Mouse (Mus musculus): Measurements from ENCODE around the gene Kcnk6. TPM values are rescaled to one million over a fixed set of nuclear protein-coding genes. Genes with fewer than 3 reads are reported as not detected.

Kcnk6 gene
- 0.41 and 1.2 TPM in 2 replicates for polyA plus RNA-seq (2014; fragmentation: Nextera tagmentation; extraction: Ambion mirVana)

DNA sequence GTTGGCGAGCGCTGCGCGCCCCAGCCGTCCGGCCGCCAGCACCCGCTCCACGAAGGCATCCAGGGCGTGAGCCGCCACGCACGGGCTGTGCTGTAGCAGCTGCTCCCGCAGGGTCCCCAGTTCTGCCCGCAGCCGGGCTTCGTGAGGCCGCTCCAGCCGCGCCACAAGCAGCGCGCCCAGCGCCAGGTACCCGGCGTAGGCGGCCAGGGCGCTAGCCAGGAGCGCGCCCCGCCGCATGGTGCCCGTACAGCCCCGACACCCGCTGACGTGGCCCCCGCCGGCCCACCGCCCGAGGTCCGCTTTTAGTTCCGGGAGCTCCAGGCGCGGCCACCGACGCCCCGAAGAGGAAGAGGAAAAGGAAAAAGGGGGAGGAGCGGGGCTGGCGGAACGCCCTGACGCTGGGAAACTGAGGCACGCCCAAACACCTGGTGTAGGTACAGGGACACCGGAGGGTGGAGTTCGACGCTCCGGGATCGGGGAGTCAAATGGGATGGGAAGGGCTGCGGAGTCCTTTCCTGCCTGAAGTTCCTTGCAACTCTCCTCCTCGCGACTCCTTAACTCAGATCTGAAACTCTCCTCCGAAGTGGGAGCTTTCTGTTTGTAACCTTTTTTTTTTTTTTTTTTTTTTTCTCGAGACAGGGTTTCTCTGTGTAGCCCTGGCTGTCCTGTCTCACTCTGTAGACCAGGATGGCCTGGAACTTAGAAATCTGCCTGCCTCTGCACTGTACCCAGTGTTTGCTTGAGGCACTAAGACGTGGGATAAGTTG, at the start of gene Kcnk6:
Kcnk6 (minus strand) TSS at position 269 of the 767 bp plus-strand sequence.
- no peak for ATAC-seq (ENCODE audit: insufficient read depth, low FRiP score, low TSS enrichment)
- H3K4me3 ChIP-seq (ENCODE audit: low read depth, low read length), result peak within 1 kb of the TSS; percentile 46

DNA sequence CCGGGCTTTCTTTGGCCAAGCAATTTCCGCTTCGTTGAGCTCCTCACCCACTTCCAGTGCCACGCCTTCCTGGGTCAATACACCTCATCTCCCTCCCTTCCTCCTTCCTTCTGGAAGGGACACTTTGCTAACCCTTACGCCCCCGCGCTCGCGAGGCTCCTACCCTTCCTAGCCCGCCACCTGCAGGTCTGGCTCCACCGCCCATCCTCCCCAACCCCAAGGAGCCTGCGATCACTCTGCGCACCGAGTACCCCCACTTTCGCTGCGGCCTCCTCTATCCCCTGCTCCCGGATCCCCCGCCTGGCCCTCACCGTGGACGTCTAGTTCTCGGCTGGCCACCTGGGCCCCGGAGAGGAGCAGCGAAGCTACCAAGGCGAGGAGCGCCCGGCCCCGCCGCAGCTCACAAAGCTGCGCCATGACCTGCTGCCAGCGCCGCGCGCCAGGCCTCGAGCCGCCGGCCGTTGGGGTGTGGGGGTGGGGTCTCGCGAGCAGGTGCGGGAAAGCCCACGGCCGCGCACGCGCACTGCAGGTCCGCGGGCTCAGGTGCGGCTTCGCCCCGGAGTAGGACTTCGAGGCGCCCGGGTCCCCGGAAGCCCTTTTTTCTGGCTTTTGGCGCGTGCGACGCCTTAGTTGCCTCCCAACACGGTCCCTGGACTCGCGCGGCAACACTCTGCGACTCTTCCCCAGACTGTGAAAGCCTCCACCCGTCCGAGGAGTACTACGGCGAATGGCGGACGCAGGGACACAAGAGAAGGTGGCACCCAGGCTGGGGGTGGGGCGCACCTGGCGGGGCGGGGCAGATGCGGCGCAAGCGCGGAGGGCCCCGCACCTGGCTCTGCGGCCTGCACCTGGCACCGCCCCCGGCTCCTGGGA, 49.1 kb upstream of the Kcnk6 start, which contains the start of gene Spint2:
Spint2 (minus strand) TSS at position 712 of the 873 bp plus-strand sequence.
- Histone ChIP-seq H3K27me3 (ENCODE audit: control insufficient read depth, insufficient read depth, low read length) (peaks cover 22% of the 10 kb centered on the region), H3K4me1 (ENCODE audit: control insufficient read depth, insufficient read depth, low read length) (peaks cover 7% of the 10 kb centered on the region), H3K9me3 (ENCODE audit: control insufficient read depth, low read length) (no peaks in the 10 kb centered on the region), H3K27ac (ENCODE audit: low read depth, low read length) (no peak within 1 kb of the TSS), H3K4me3 (ENCODE audit: low read depth, low read length) (peak within 1 kb of the TSS; percentile 49), H3K9ac (ENCODE audit: low read length) (peak within 1 kb of the TSS; percentile 64), H3K36me3 (ENCODE audit: control insufficient read depth, insufficient read depth, low read length) (no peaks in the 10 kb centered on the region), H3K4me2 (ENCODE audit: low read depth) (peak within 1 kb of the TSS; percentile 99)
- ATAC-seq (ENCODE audit: insufficient read depth, low FRiP score, low TSS enrichment) (no peak; the same call in 1 of the 2 replicates), DNase-seq (ENCODE audit: low spot score) (peak; percentile 63)
- WGBS, result under 1% methylated on average over 80 of the region's 80 CpGs

More for the DNA sequence above, at the start of gene Kcnk6:
- Histone ChIP-seq H3K4me1 (ENCODE audit: control insufficient read depth, insufficient read depth, low read length) (no peaks in the 10 kb centered on the region), H3K36me3 (ENCODE audit: control insufficient read depth, insufficient read depth, low read length) (no peaks in the 10 kb centered on the region), H3K9ac (ENCODE audit: low read length) (peak within 1 kb of the TSS; percentile 48), H3K27ac (ENCODE audit: low read depth, low read length) (no peak within 1 kb of the TSS), H3K9me3 (ENCODE audit: control insufficient read depth, low read length) (no peaks in the 10 kb centered on the region), H3K27me3 (ENCODE audit: control insufficient read depth, insufficient read depth, low read length) (peaks cover 22% of the 10 kb centered on the region), H3K4me2 (ENCODE audit: low read depth) (peak within 1 kb of the TSS; percentile 77)
- no peak for DNase-seq (ENCODE audit: low spot score)
- WGBS, result 2% methylated on average over 61 of the region's 62 CpGs

DNA sequence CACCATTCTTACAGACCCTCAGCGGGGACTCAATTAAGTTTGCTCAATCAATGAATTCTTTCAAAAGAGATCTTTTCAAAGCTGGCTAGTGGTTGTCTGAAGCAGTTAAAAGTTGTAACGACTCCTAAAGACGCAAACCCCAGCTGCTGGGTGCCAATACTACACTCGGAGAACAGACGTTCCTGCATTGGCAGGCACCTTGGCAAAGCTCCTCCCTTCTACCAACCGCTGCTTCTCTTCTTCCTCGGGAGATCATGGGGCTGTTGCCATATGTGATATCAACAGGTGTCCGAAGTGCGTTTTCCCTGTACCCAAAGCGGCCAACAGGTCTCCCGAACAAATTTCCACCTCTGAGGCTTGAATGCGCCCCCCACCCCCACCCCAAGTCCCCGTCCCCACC, 48.5 kb upstream of the Kcnk6 start:
- ATAC-seq (ENCODE audit: insufficient read depth, low FRiP score, low TSS enrichment) (no peak), DNase-seq (ENCODE audit: low spot score) (no peak)
- WGBS, result 13% methylated on average over 13 of the region's 13 CpGs
- Histone ChIP-seq H3K4me2 (ENCODE audit: low read depth) (peak overlapping the region; percentile 99), H3K4me3 (ENCODE audit: low read depth, low read length) (peak overlapping the region; percentile 49), H3K27me3 (ENCODE audit: control insufficient read depth, insufficient read depth, low read length) (peaks cover 22% of the 10 kb centered on the region), H3K27ac (ENCODE audit: low read depth, low read length) (no peak overlapping the region), H3K9me3 (ENCODE audit: control insufficient read depth, low read length) (no peaks in the 10 kb centered on the region), H3K9ac (ENCODE audit: low read length) (no peak overlapping the region), H3K4me1 (ENCODE audit: control insufficient read depth, insufficient read depth, low read length) (peaks cover 7% of the 10 kb centered on the region), H3K36me3 (ENCODE audit: control insufficient read depth, insufficient read depth, low read length) (no peaks in the 10 kb centered on the region)

DNA sequence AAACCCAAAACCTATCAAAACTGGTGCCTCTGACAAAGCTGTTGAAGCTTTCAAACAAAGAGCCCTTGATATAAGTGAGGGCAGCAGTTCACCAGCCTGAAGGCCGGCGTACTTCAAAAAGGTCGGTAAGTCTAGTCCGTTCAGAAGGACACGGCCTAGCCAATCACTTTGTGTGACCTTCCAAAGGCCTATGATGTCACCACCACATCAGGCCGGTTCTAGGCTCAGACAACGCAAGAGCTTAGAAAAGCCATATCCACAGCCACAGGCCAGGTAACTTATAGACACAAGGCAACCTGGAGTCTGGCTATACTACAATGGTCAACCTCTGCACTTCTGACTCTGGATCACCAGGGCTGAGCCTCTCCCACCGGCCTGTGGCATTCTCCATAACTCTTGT, 47.6 kb upstream of the Kcnk6 start:
- no peaks in the 10 kb centered on the region for H3K36me3 ChIP-seq (ENCODE audit: control insufficient read depth, insufficient read depth, low read length)
- H3K4me3 ChIP-seq (ENCODE audit: low read depth, low read length), result no peak overlapping the region
- no peak overlapping the region for H3K27ac ChIP-seq (ENCODE audit: low read depth, low read length)
- 88% methylated on average over 8 of the region's 8 CpGs for WGBS
- H3K4me1 ChIP-seq (ENCODE audit: control insufficient read depth, insufficient read depth, low read length), result peaks cover 7% of the 10 kb centered on the region
- peaks cover 22% of the 10 kb centered on the region for H3K27me3 ChIP-seq (ENCODE audit: control insufficient read depth, insufficient read depth, low read length)
- H3K9ac ChIP-seq (ENCODE audit: low read length), result no peak overlapping the region
- H3K4me2 ChIP-seq (ENCODE audit: low read depth), result no peak overlapping the region
- no peak for ATAC-seq (ENCODE audit: insufficient read depth, low FRiP score, low TSS enrichment)
- no peaks in the 10 kb centered on the region for H3K9me3 ChIP-seq (ENCODE audit: control insufficient read depth, low read length)
- no peak for DNase-seq (ENCODE audit: low spot score)

- Histone ChIP-seq H3K9me3 (ENCODE audit: control insufficient read depth, low read length) (no peaks in the 10 kb centered on the region), H3K36me3 (ENCODE audit: control insufficient read depth, insufficient read depth, low read length) (no peaks in the 10 kb centered on the region), H3K4me1 (ENCODE audit: control insufficient read depth, insufficient read depth, low read length) (peaks cover 7% of the 10 kb centered on the region), H3K4me3 (ENCODE audit: low read depth, low read length) (no peak overlapping the region), H3K27ac (ENCODE audit: low read depth, low read length) (no peak overlapping the region), H3K9ac (ENCODE audit: low read length) (no peak overlapping the region), H3K4me2 (ENCODE audit: low read depth) (no peak overlapping the region), H3K27me3 (ENCODE audit: control insufficient read depth, insufficient read depth, low read length) (peaks cover 22% of the 10 kb centered on the region)
- ATAC-seq (ENCODE audit: insufficient read depth, low FRiP score, low TSS enrichment), result no peak
- DNase-seq (ENCODE audit: low spot score), result no peak
These were observed 46.9 kb upstream of the Kcnk6 start for GRCm38 (mm10) chr7:29279261-29279660.

DNA sequence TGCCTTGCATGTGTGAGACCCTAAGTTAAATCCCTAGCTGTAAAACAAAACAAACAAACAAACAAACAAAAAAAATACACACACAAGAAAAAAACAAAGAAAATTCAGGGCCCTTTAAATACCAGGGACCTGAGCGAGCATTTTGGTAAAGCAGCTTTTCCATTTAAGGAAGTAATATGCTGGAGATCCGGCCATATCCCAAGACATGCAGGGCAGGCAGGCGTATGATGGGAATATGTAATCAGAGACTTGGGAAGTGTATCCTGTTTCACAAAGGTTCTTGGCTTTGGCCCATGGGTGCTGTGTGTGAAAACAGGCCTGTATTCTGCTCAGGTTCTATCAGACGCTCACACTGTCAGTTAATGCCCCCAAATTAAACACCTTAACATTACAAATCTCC, 45.2 kb upstream of the Kcnk6 start:
- no peak for ATAC-seq (ENCODE audit: insufficient read depth, low FRiP score, low TSS enrichment)
- peaks cover 18% of the 10 kb centered on the region for H3K27me3 ChIP-seq (ENCODE audit: control insufficient read depth, insufficient read depth, low read length)
- no peaks in the 10 kb centered on the region for H3K36me3 ChIP-seq (ENCODE audit: control insufficient read depth, insufficient read depth, low read length)
- no peak overlapping the region for H3K9ac ChIP-seq (ENCODE audit: low read length)
- no peak overlapping the region for H3K27ac ChIP-seq (ENCODE audit: low read depth, low read length)
- no peak overlapping the region for H3K4me2 ChIP-seq (ENCODE audit: low read depth)
- 89% methylated on average over 4 of the region's 4 CpGs for WGBS
- H3K4me3 ChIP-seq (ENCODE audit: low read depth, low read length), result no peak overlapping the region
- H3K4me1 ChIP-seq (ENCODE audit: control insufficient read depth, insufficient read depth, low read length), result peaks cover 7% of the 10 kb centered on the region
- no peak for DNase-seq (ENCODE audit: low spot score)
- H3K9me3 ChIP-seq (ENCODE audit: control insufficient read depth, low read length), result no peaks in the 10 kb centered on the region

GRCm38 (mm10) chr7:29276715-29277114, 44.4 kb upstream of the Kcnk6 start:
- no peak overlapping the region for H3K4me3 ChIP-seq (ENCODE audit: low read depth, low read length)
- no peak overlapping the region for H3K4me2 ChIP-seq (ENCODE audit: low read depth)
- ATAC-seq (ENCODE audit: insufficient read depth, low FRiP score, low TSS enrichment) (no peak), DNase-seq (ENCODE audit: low spot score) (no peak)
- WGBS, result 86% methylated on average over 5 of the region's 5 CpGs
- peaks cover 10% of the 10 kb centered on the region for H3K27me3 ChIP-seq (ENCODE audit: control insufficient read depth, insufficient read depth, low read length)
- no peak overlapping the region for H3K27ac ChIP-seq (ENCODE audit: low read depth, low read length)
- H3K9me3 ChIP-seq (ENCODE audit: control insufficient read depth, low read length), result no peaks in the 10 kb centered on the region
- H3K9ac ChIP-seq (ENCODE audit: low read length), result no peak overlapping the region
- no peaks in the 10 kb centered on the region for H3K36me3 ChIP-seq (ENCODE audit: control insufficient read depth, insufficient read depth, low read length)
- peaks cover 4% of the 10 kb centered on the region for H3K4me1 ChIP-seq (ENCODE audit: control insufficient read depth, insufficient read depth, low read length)

DNA sequence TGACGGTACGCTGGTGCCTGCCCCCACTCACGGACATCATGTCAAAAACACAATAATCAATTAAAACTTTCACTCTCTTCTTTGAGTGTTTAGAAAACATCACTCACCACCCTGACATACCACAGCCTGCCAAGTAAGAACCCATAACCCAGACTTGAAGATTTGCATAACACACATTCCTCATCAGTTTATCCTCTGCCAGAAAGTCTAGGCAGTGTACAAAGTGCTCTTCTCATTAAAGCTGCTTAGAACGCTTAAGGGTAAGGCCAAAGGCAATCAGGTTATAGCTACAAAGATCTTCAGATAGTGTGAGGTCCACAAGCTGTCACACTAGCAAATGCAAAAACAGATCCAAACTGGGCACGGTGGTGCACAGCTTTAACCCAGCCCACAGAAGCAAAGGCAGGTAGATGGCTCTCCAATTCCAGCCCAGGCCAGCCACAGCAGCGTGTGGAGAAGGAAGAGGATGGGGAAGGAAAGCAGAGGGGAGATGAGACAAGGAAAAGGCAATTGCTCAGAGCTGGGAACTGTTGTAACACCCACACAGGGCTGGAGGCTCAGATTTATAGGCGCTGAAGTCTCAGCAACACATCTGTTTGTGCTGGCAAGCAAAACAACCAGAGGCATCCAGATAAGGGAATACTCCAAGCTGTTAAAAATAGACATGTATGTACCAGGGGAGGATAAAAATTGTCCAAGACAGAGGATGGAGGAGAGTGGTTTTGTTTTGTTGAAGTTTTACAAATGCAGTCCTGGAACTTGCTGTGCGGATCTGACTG, 39.6 kb upstream of the Kcnk6 start:
- H3K4me1 ChIP-seq (ENCODE audit: control insufficient read depth, insufficient read depth, low read length), result no peaks in the 10 kb centered on the region
- WGBS, result 79% methylated on average over 8 of the region's 8 CpGs
- H3K4me3 ChIP-seq (ENCODE audit: low read depth, low read length), result no peak overlapping the region
- H3K36me3 ChIP-seq (ENCODE audit: control insufficient read depth, insufficient read depth, low read length), result no peaks in the 10 kb centered on the region
- H3K4me2 ChIP-seq (ENCODE audit: low read depth), result no peak overlapping the region
- H3K9me3 ChIP-seq (ENCODE audit: control insufficient read depth, low read length), result no peaks in the 10 kb centered on the region
- no peak overlapping the region for H3K9ac ChIP-seq (ENCODE audit: low read length)
- ATAC-seq (ENCODE audit: insufficient read depth, low FRiP score, low TSS enrichment) (no peak), DNase-seq (ENCODE audit: low spot score) (no peak)
- H3K27ac ChIP-seq (ENCODE audit: low read depth, low read length), result no peak overlapping the region
- H3K27me3 ChIP-seq (ENCODE audit: control insufficient read depth, insufficient read depth, low read length), result no peaks in the 10 kb centered on the region

Data from neural tube, embryonic 11.5 days (tissue).